Mouse (Mus musculus): ENCODE measurements around the gene Gfer. TPM values are rescaled to one million over a fixed set of nuclear protein-coding genes. Genes with fewer than 3 reads are reported as not detected.

Gfer gene
- polyA plus RNA-seq, 1 experiment from 2014 or later, result 47.5 TPM

DNA sequence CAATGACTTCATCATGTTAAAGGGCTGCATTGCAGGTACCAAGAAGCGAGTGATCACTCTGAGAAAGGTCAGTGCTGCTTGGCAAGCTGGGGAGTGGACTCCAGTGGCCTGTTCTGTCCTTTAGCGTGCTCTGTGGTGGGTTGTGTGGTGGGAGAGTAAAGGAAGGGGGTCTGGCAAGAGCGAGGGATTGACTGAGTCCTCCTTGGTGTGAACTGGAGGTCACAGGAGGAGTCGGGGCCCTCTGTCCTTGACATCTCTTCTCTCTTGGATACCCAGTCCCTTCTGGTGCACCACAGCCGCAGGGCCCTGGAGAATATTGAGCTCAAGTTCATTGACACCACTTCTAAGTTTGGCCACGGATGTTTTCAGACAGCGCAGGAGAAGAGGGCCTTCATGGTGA, 39.5 kb upstream of the Gfer start:
- no peak for DNase-seq (ENCODE audit: low spot score)

GRCm38 (mm10) chr17:24734513-24734912, 38.6 kb upstream of the Gfer start:
- Histone ChIP-seq H3K4me1 (replicated peaks; ENCODE audit: control insufficient read depth, insufficient read depth, low read length) (peaks cover 3% of the 10 kb centered on the region), H3K9me3 (ENCODE audit: control insufficient read depth, low read length) (no peaks in the 10 kb centered on the region), H3K27ac (ENCODE audit: low read depth, low read length) (no peak overlapping the region), H3K4me3 (ENCODE audit: low read depth, low read length) (no peak overlapping the region), H3K36me3 (ENCODE audit: control insufficient read depth, insufficient read depth, low read length) (no peaks in the 10 kb centered on the region), H3K9ac (ENCODE audit: low read depth, low read length) (no peak overlapping the region), H3K27me3 (ENCODE audit: control insufficient read depth, insufficient read depth, low read length) (no peaks in the 10 kb centered on the region), H3K4me2 (replicated peaks; ENCODE audit: low read depth, low read length) (no peak overlapping the region)
- no peak for ATAC-seq (ENCODE audit: low FRiP score)
- WGBS, result 77% methylated on average over 1 of the region's 1 CpGs
- DNase-seq (ENCODE audit: low spot score), result no peak

More for the DNA sequence above, 39.5 kb upstream of the Gfer start:
- Histone ChIP-seq H3K4me3 (ENCODE audit: low read depth, low read length) (no peak overlapping the region), H3K27ac (ENCODE audit: low read depth, low read length) (no peak overlapping the region), H3K9me3 (ENCODE audit: control insufficient read depth, low read length) (no peaks in the 10 kb centered on the region), H3K36me3 (ENCODE audit: control insufficient read depth, insufficient read depth, low read length) (no peaks in the 10 kb centered on the region), H3K27me3 (ENCODE audit: control insufficient read depth, insufficient read depth, low read length) (no peaks in the 10 kb centered on the region), H3K4me2 (replicated peaks; ENCODE audit: low read depth, low read length) (no peak overlapping the region; the same call in 1 of the 2 replicates), H3K9ac (ENCODE audit: low read depth, low read length) (no peak overlapping the region), H3K4me1 (replicated peaks; ENCODE audit: control insufficient read depth, insufficient read depth, low read length) (peaks cover 3% of the 10 kb centered on the region)
- no peak for ATAC-seq (ENCODE audit: low FRiP score)
- 90% methylated on average over 7 of the region's 7 CpGs for WGBS

GRCm38 (mm10) chr17:24733434-24734050, 37.6 kb upstream of the Gfer start:
- DNase-seq (ENCODE audit: low spot score), result no peak
- H3K4me2 ChIP-seq (replicated peaks; ENCODE audit: low read depth, low read length), result no peak overlapping the region
- no peaks in the 10 kb centered on the region for H3K27me3 ChIP-seq (ENCODE audit: control insufficient read depth, insufficient read depth, low read length)
- ATAC-seq (ENCODE audit: low FRiP score), result no peak
- H3K9me3 ChIP-seq (ENCODE audit: control insufficient read depth, low read length), result no peaks in the 10 kb centered on the region
- no peak overlapping the region for H3K27ac ChIP-seq (ENCODE audit: low read depth, low read length)
- no peaks in the 10 kb centered on the region for H3K36me3 ChIP-seq (ENCODE audit: control insufficient read depth, insufficient read depth, low read length)
- 92% methylated on average over 21 of the region's 21 CpGs for WGBS
- no peak overlapping the region for H3K4me3 ChIP-seq (ENCODE audit: low read depth, low read length)
- H3K9ac ChIP-seq (ENCODE audit: low read depth, low read length), result no peak overlapping the region
- H3K4me1 ChIP-seq (replicated peaks; ENCODE audit: control insufficient read depth, insufficient read depth, low read length), result peaks cover 3% of the 10 kb centered on the region

DNA sequence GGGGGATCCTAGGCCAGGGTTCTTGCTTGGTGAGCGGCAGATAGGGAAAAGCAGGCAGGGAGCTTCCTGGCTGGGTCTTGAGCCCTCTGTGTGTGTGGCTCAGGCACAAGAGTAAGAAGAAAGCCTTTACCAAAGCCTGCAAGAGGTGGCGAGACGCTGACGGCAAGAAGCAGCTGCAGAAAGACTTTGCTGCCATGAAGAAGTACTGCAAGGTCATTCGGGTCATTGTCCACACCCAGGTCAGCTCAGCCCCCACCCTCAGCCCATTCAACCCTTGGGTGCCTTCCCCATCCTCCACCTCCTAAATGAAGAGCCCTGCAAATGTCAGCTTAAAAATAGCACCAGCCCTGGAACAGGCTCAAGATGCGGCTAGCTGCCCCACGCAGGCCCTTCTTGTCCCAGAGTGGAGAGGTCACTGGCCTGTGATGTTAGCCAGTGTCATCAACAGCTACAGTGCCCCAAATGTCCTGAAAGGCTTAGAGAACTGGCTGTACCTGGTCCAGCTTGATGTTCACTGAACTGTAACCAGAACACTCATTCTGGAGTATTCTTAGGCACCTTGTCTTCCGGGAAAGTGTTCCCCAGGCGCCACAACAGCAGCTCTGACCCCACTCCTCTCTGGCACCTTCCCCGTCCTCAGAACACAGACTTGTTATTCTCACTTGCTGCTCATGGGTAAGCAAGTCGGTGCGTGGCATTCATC, 36.4 kb upstream of the Gfer start:
- ATAC-seq (ENCODE audit: low FRiP score) (no peak), DNase-seq (ENCODE audit: low spot score) (no peak)
- WGBS, result 77% methylated on average over 12 of the region's 12 CpGs
- H3K27ac ChIP-seq (ENCODE audit: low read depth, low read length), result no peak overlapping the region
- H3K9ac ChIP-seq (ENCODE audit: low read depth, low read length), result no peak overlapping the region
- H3K9me3 ChIP-seq (ENCODE audit: control insufficient read depth, low read length), result no peaks in the 10 kb centered on the region
- no peaks in the 10 kb centered on the region for H3K36me3 ChIP-seq (ENCODE audit: control insufficient read depth, insufficient read depth, low read length)
- H3K4me3 ChIP-seq (ENCODE audit: low read depth, low read length), result no peak overlapping the region
- H3K4me2 ChIP-seq (replicated peaks; ENCODE audit: low read depth, low read length), result no peak overlapping the region
- H3K27me3 ChIP-seq (ENCODE audit: control insufficient read depth, insufficient read depth, low read length), result no peaks in the 10 kb centered on the region; the same call in 1 of the 2 replicates
- H3K4me1 ChIP-seq (replicated peaks; ENCODE audit: control insufficient read depth, insufficient read depth, low read length), result peaks cover 3% of the 10 kb centered on the region

GRCm38 (mm10) chr17:24730787-24731186, 34.8 kb upstream of the Gfer start:
- Histone ChIP-seq H3K4me3 (ENCODE audit: low read depth, low read length) (no peak overlapping the region), H3K27me3 (ENCODE audit: control insufficient read depth, insufficient read depth, low read length) (no peaks in the 10 kb centered on the region; the same call in 1 of the 2 replicates), H3K9me3 (ENCODE audit: control insufficient read depth, low read length) (no peaks in the 10 kb centered on the region), H3K9ac (ENCODE audit: low read depth, low read length) (no peak overlapping the region), H3K4me1 (replicated peaks; ENCODE audit: control insufficient read depth, insufficient read depth, low read length) (no peaks in the 10 kb centered on the region), H3K36me3 (ENCODE audit: control insufficient read depth, insufficient read depth, low read length) (no peaks in the 10 kb centered on the region), H3K4me2 (replicated peaks; ENCODE audit: low read depth, low read length) (no peak overlapping the region), H3K27ac (ENCODE audit: low read depth, low read length) (no peak overlapping the region)
- WGBS, result 82% methylated on average over 14 of the region's 14 CpGs
- DNase-seq (ENCODE audit: low spot score), result no peak
- ATAC-seq (ENCODE audit: low FRiP score), result no peak

DNA sequence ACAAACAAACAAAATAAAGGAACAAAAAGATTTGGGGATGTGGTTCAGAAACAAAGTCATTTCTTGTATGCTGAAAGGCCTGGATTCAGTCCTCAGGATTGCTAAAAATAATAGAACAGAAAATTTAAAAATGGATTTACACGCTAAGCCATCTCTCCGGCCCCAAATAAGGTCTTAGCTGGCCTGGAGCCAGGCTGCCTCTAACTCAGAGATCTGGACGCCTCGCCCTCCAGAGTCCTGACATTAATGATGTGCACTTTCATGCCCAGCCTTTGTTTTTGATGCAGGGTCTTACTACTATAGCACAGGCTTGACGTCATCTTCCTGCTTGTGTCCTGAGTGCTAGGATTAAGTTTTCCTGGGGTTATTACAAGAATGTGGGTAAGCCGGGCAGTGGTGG, 33.1 kb upstream of the Gfer start:
- H3K4me1 ChIP-seq (replicated peaks; ENCODE audit: control insufficient read depth, insufficient read depth, low read length), result no peaks in the 10 kb centered on the region
- no peak overlapping the region for H3K4me2 ChIP-seq (replicated peaks; ENCODE audit: low read depth, low read length)
- no peak overlapping the region for H3K9ac ChIP-seq (ENCODE audit: low read depth, low read length)
- no peaks in the 10 kb centered on the region for H3K9me3 ChIP-seq (ENCODE audit: control insufficient read depth, low read length)
- DNase-seq (ENCODE audit: low spot score) (no peak), ATAC-seq (ENCODE audit: low FRiP score) (no peak)
- no peak overlapping the region for H3K27ac ChIP-seq (ENCODE audit: low read depth, low read length)
- H3K27me3 ChIP-seq (ENCODE audit: control insufficient read depth, insufficient read depth, low read length), result no peaks in the 10 kb centered on the region; the same call in 1 of the 2 replicates
- no peaks in the 10 kb centered on the region for H3K36me3 ChIP-seq (ENCODE audit: control insufficient read depth, insufficient read depth, low read length)
- WGBS, result 88% methylated on average over 6 of the region's 6 CpGs
- H3K4me3 ChIP-seq (ENCODE audit: low read depth, low read length), result no peak overlapping the region

DNA sequence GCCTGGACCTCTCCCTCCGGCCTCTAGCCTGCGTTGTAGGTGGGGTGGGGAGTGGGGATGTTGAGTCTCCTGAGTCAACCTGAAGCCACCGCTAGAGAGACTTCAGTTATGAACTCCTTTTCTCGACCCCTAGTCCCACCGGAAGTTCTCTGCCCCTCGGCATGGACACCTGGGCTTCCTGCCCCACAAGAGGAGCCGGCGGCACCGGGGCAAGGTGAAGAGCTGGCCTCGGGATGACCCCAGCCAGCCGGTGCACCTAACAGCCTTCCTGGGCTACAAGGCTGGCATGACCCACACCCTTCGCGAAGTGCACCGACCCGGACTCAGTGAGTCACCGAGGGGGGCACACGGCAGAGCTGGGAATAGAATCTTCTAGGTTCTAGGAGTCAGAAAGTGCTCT, 32.2 kb upstream of the Gfer start:
- no peaks in the 10 kb centered on the region; the same call in 1 of the 2 replicates for H3K27me3 ChIP-seq (ENCODE audit: control insufficient read depth, insufficient read depth, low read length)
- H3K27ac ChIP-seq (ENCODE audit: low read depth, low read length), result no peak overlapping the region
- no peaks in the 10 kb centered on the region for H3K36me3 ChIP-seq (ENCODE audit: control insufficient read depth, insufficient read depth, low read length)
- 78% methylated on average over 17 of the region's 17 CpGs for WGBS
- H3K4me3 ChIP-seq (ENCODE audit: low read depth, low read length), result no peak overlapping the region
- no peak overlapping the region for H3K4me2 ChIP-seq (replicated peaks; ENCODE audit: low read depth, low read length)
- H3K4me1 ChIP-seq (replicated peaks; ENCODE audit: control insufficient read depth, insufficient read depth, low read length), result peaks cover 4% of the 10 kb centered on the region; the same call in 1 of the 2 replicates
- DNase-seq (ENCODE audit: low spot score) (no peak), ATAC-seq (ENCODE audit: low FRiP score) (no peak)
- no peak overlapping the region for H3K9ac ChIP-seq (ENCODE audit: low read depth, low read length)
- H3K9me3 ChIP-seq (ENCODE audit: control insufficient read depth, low read length), result no peaks in the 10 kb centered on the region

DNA sequence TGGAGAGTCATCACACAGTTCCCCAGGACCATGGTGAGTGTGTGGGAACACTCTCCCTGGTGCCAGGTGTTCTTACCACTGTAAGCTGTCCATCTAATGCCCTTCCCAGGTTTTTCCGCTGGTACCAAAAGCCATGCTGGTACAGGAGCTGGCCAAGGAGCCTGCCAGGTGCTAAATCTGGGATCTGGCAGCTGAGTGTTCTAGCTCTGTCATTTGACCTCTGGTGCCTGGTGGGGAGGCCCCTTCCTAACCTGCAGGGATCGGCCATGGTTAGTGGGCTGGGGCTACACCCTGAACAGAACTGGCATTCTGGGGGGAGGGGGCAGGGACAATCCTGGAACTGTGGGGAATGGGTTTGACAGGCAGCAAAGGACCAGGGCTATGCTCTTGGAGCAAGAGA, 31.7 kb upstream of the Gfer start, which contains the start of gene Rpl3l:
Gene Rpl3l, plus strand, starts transcription at position 203 of the 400 bp plus-strand sequence.
- H3K4me1 ChIP-seq (replicated peaks; ENCODE audit: control insufficient read depth, insufficient read depth, low read length), result peaks cover 5% of the 10 kb centered on the region
- 73% methylated on average over 2 of the region's 2 CpGs for WGBS
- H3K9me3 ChIP-seq (ENCODE audit: control insufficient read depth, low read length), result no peaks in the 10 kb centered on the region
- H3K4me2 ChIP-seq (replicated peaks; ENCODE audit: low read depth, low read length), result no peak within 1 kb of the TSS
- H3K9ac ChIP-seq (ENCODE audit: low read depth, low read length), result no peak within 1 kb of the TSS
- H3K27ac ChIP-seq (ENCODE audit: low read depth, low read length), result no peak within 1 kb of the TSS
- DNase-seq (ENCODE audit: low spot score), result no peak
- H3K4me3 ChIP-seq (ENCODE audit: low read depth, low read length), result no peak within 1 kb of the TSS
- no peaks in the 10 kb centered on the region for H3K36me3 ChIP-seq (ENCODE audit: control insufficient read depth, insufficient read depth, low read length)
- H3K27me3 ChIP-seq (ENCODE audit: control insufficient read depth, insufficient read depth, low read length), result no peaks in the 10 kb centered on the region; the same call in 1 of the 2 replicates
- no peak for ATAC-seq (ENCODE audit: low FRiP score)
